Mouse (Mus musculus) CH12F3 (cell line): ENCODE measurements around the gene Nosip.
"Not testable (repeated sequence)": the region's sequence is repeated elsewhere in the genome, so short reads cannot be mapped to it uniquely, and the experiment has no call there.

Experiments used
- in situ Hi-C: fragments of 300-500 bp; cut with MboI; formaldehyde crosslinking; loops from 2 replicates; pipeline ENCODE4 v1.14.3; 2020; ENCODE audit warnings: low sequenced_read_pairs

The Nosip gene

GRCm38 (mm10) chr7:45088597-45088996 lies 26.4 kb downstream of the Nosip start:
- in situ Hi-C loops = no loop called here

- in situ Hi-C loops = no loop called here
Measured at GRCm38 (mm10) chr7:45090251-45090977, 28.2 kb downstream of the Nosip start.

GRCm38 (mm10) chr7:45091001-45091990 lies 29.1 kb downstream of the Nosip start:
- in situ Hi-C loops = no loop called here

- in situ Hi-C loops = no loop called here
Measured at GRCm38 (mm10) chr7:45092048-45092447, 29.8 kb downstream of the Nosip start, which contains the start of gene Rcn3. Gene Rcn3 (minus strand): TSS chr7:45092221.

GRCm38 (mm10) chr7:45092828-45093515 lies 30.7 kb downstream of the Nosip start:
- in situ Hi-C loops = no loop called here

DNA sequence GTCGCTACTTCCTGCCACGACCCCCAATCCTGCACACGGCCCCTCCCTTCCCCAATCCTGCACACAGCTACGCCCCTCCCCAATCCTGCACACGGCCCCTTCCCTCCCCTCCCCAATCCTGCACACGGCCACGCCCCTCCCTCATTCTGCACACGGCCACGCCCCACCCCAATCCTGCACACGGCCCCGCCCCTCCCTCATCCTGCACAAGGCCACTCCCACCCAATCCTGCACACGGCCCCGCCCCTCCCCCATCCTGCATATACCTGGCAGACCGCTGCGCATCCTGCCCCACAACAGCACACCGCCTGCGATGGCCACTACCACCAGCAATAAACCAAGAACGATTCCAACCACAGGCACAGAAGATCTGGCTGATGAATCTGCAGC lies 31.3 kb downstream of the Nosip start:
- in situ Hi-C loops = no loop called here

GRCm38 (mm10) chr7:45094121-45094520 lies 31.9 kb downstream of the Nosip start:
- in situ Hi-C loops = no loop called here

- in situ Hi-C loops = no loop called here
Measured at GRCm38 (mm10) chr7:45095367-45095766, 33.1 kb downstream of the Nosip start.

GRCm38 (mm10) chr7:45095965-45096364 lies 33.7 kb downstream of the Nosip start:
- in situ Hi-C loops = not testable (repeated sequence)

DNA sequence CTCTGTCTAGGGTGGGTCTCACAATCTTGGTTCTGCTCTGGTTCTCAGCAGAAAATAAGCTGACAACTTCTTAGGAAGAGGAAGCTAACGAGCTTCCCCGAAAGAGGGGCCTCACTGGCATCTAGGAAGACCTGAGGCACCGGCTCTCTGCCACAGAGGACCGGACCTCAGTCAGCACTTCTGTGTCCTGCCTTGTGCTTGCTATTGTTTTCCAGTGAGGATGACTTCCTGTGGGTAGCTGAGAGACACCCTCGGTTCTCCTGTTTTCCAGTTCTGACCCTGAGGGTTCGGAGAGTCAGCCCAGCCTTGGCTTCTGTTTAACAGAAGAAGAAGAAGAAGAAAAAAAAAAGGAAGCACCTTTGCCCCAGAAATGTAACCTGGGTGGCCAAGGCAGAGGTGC lies 35.2 kb downstream of the Nosip start:
- in situ Hi-C loops = no loop called here

GRCm38 (mm10) chr7:45098541-45099240 lies 36.5 kb downstream of the Nosip start:
- in situ Hi-C loops = no loop called here

DNA sequence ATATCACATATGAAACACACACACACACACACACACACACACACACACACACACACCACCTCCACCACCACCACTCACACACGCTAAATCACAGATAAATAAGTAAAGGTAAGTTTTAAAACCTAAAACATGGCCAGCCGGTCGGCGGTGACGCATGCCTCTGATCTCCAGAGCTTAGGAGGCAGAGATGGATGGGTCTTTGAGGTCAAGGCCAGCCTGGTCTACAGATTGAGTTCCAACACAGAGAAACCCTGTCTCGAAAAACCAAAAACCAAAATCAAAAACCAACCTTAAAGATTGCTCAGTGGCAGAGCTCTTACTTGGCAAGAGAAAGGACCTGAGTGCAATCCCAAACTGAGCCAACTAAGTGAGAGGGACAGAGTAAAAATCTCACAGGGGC lies 37.8 kb downstream of the Nosip start:
- in situ Hi-C loops = no loop called here

DNA sequence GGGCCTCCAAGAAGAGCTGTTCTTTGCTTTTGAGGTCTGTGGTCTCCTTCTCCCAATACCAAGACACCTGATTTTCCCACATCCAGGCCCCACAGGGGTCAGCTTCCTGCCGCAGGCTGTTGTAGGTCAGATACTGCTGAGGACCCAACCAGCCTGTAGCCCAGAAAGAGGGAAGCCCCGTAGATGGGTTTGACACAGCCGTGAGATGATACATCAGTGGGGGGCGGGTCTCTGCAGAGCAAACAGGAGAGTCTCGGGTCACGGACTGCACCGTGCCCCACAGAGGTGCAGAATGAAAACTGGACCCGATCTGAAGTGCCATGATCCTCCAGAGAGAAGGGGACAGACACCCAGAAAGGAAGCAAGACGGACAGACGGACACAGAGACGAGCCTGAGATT lies 40.2 kb downstream of the Nosip start:
- in situ Hi-C loops = no loop called here

GRCm38 (mm10) chr7:45102940-45103585 lies 40.8 kb downstream of the Nosip start:
- in situ Hi-C loops = no loop called here

DNA sequence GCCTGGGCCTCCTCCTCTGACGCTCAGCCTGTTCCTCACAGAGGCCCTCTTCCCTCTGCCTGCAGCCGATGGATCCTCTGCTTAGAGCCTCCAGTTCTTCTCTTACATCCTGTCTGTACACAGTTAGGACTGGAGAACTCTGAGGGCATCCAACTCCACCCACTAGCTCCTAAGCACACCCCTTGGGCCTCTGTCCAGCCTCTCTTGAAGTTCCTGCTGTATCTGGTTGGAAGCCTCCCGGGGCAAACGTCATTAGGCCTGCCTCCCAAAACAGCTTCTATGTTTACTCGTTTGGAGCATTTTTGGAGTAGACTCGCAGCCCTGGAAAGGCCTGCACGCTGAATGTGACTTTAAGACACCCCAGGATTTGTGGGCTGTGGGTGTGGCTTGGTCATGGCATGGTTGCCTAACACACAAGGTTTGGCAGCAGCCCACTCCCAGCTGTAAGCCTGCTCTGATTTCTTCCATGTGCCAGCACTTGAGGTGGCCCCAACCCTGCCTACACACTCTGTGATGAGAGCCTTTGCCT lies 41.5 kb downstream of the Nosip start, which contains the start of gene Fcgrt:
TSS of gene Fcgrt (minus strand) at position 200 of the 529 bp plus-strand sequence.
- in situ Hi-C loops = no loop called here

DNA sequence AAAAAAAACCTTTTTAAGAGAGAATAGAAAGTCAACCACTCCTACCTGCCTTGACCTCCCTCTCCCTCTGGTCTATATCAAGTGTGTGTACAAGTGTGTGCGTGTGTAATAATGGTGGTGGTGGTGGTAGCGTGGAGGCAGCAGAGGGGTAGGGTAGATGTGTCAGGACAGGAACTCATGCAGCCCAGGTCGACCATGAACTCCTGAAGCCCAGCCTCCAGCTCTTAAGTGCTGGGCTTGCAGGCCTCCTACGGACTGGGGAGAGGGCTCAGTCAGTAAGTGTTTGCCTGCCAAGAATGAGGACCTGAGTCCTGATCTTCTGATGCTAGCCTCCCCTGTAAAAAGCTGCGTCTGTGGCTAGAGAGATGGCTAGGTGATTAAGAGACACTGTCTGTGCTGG lies 42.7 kb downstream of the Nosip start:
- in situ Hi-C loops = no loop called here

DNA sequence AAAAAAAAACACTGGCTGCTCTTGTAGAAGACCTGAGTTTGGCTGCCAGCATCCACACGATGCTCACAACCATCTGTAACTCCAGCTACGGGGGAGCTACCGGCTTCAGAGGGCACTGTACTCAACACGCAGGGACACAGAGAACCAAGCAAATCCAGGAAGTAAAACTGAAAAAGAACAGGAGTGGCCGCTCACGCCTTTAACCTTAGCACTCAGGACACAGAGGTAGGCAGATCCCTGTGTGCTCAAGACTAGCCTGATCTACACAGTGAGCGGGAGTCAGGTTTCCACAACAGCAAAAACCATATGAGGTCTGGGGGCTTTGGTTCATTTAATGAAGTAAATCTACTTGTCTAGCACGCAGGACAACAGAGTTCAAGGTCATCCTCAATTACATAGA lies 43.3 kb downstream of the Nosip start:
- in situ Hi-C loops = no loop called here

GRCm38 (mm10) chr7:45106441-45106840 lies 44.2 kb downstream of the Nosip start:
- in situ Hi-C loops = no loop called here

DNA sequence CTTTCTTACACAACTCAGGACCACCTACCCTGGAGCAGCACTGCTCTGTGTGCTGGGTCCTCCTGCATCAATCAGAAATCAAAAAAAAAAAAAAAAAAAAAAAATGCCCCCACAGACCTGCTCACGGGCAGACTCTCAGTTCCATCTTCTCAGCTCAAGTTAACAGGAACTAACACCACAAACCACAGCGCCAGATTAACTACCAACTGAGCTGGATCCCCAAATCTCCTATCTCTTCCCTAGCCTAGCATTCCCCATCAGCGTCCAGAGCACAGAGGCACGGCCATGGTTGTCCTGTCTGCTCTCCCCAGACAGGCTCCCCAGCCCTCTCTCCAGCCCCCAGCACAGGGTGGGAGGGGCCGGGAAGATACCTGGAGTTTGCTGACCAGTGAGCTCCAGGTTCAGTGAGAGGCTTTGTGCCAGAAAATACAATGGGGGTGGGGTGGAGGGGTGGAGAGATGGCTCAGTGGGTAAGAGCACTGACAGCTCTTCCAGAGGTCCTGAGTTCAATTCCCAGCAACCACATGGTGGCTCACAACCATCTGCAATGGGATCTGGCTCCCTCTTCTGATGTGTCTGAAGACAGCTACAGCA lies 44.9 kb downstream of the Nosip start:
- in situ Hi-C loops = no loop called here
